Mouse (Mus musculus) stomach, postnatal 0 days (tissue): ENCODE measurements around the gene Cstf3.

Experiments
- CTCF ChIP-seq: IDR thresholded peaks from 2 replicates; pipeline ENCODE4 v1.5.1; 2016; ENCODE audit warnings: antibody characterized with exemption, low read depth, mild to moderate bottlenecking, moderate library complexity
- EP300 ChIP-seq: optimal IDR thresholded peaks from 2 replicates; pipeline ENCODE3; 2016; ENCODE audit warnings: antibody characterized with exemption

DNA sequence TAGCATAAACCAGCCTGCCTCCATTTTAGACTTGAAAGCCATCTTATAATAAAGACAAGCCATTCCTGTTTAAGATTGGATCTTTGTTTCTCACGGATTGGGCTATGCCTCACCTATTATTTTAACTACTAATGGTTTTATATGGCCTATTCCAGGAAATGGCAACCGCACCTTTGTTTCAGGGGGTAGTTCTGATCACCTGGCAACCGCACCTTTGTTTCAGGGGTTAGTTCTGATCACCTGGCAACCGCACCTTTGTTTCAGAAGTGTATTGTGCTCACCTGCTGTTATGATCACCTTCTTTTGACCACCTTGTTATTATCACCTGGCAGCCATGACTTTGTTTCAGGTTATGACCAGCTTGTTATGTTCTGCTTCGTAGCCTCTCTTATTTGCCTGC lies 1.8 kb upstream of the Cstf3 start:
- no peak for TF ChIP-seq CTCF
- no peak for TF ChIP-seq EP300
